Mouse (Mus musculus): ENCODE measurements around the gene Ccdc97.

DNA sequence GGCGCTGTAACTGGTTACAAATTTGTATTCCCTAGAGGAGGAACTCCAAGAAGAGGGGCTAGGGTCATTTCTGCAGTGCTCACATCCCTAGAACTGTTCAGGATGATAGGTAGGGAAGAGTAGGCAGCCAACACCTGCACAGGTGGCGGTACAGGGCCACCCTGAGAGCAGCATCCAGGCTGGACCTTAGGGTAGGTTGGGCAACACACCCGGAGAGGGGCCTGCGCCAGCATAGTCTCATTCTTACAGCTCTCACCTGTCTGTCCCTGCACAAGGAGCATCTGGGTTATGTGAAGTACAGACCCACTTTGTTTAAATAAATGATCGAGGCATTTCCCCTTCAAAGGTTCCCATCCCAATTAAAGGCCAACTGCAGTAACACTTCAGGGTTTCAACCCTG, 1.9 kb upstream of the Ccdc97 start:
- TF ChIP-seq CTCF (IDR thresholded peaks at IDR 0.05; ENCODE audit: low read depth) (no peak), EP300 (IDR thresholded peaks at IDR 0.05; ENCODE audit: low read depth) (no peak)
